Mouse (Mus musculus) heart, adult 2 months (tissue): Measurements from ENCODE around the gene Foxp1.

Source experiments
- CTCF ChIP-seq: fragments of 200-600 bp; IDR thresholded peaks from 2 replicates; pipeline ENCODE4 v1.8.1; 2022; ENCODE audit warnings: antibody characterized with exemption, mild to moderate bottlenecking, moderate library complexity
- EP300 ChIP-seq: fragments of 200-500 bp; IDR thresholded peaks from 2 replicates; pipeline ENCODE4 v1.6.1; 2011; ENCODE audit warnings: low read depth, low read length, control low read depth; ENCODE audit not compliant: insufficient read depth
- POLR2A ChIP-seq: fragments of 200-500 bp; IDR thresholded peaks from 2 replicates; pipeline ENCODE4 v1.6.1; 2011; ENCODE audit warnings: mild to moderate bottlenecking, low read depth, low read length, control low read depth; ENCODE audit not compliant: insufficient read depth

GRCm38 (mm10) chr6:99439878-99440361 is 82.6 kb downstream of the Foxp1 start:
- TF ChIP-seq POLR2A = no peak
- no peak for TF ChIP-seq CTCF
- TF ChIP-seq EP300 = no peak
